In the genomic region with DNA sequence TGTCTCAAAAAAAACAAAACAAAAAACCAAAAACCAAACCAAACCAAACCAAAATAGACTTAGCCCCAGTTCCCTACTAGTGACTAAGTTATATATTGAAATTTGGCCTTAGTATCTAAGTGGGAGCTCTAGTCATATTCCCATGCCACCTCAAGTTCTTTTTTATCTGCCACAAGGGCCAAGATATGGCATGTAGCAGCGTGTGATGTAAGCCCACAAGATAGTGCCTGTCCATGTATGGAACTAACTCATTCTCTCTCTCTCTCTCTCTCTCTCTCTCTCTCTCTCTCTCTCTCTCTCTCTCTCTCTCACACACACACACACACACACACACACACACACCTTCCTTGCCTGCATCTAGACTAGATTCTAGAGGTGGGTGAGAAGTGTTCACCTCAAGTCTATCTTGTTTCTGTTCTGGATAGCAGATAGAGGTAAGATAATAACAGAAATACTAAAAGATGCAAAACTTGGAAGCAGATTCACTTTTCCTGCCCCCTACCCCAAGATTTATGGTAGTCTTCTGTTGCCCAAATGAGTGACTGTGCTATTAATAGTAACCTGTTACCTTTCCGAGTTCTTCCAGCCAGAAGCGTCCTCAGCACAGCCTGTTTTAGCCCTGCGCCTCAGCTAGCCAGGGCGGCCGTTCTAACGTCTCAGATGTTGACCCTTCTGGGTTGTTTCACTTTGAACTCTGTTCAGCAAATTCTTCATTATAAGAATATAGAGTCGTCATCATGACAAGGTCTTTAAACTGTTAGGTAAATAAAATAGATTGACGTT, we compare ENCODE assay signal across 18 mouse cellular contexts. TPM values are rescaled to one million over a fixed set of nuclear protein-coding genes. Genes with fewer than 3 reads are reported as not detected.
DNase-seq lines count a peak whose midpoint lies in the region; ATAC-seq and TF ChIP-seq lines count a peak whose summit lies in the region.
"Had no signal": no experiment of that assay in that cellular context is flagged by ENCODE, and none has a peak within 500 bp of the region (broad histone marks: within the 10 kb centered on the region; RNA-seq: fewer than 3 reads in every experiment).

No protein-coding gene starts in this region.

- no peak overlapping the region for H3K9ac ChIP-seq in liver, embryonic 12.5 days
- no peak overlapping the region for H3K9ac ChIP-seq in liver, postnatal 0 days (replicated peaks)
- no peak overlapping the region for H3K9ac ChIP-seq in heart, embryonic 16.5 days (ENCODE audit: low read length)
- H3K9ac ChIP-seq: forebrain, embryonic 12.5 days; limb, embryonic 13.5 days; lung, embryonic 14.5 days had no signal

- TF ChIP-seq EP300 in liver, postnatal 0 days (IDR thresholded peaks at IDR 0.05; ENCODE audit: low read depth) = no peak

- WGBS in liver, embryonic 12.5 days (ENCODE audit: insufficient replicate concordance) = 61% methylated on average over 9 of the region's 9 CpGs
- WGBS in liver, postnatal 0 days (ENCODE audit: insufficient replicate concordance) = 76% methylated on average over 9 of the region's 9 CpGs
- WGBS in heart, embryonic 16.5 days = 42% methylated on average over 9 of the region's 9 CpGs
- 97% methylated on average over 9 of the region's 9 CpGs for WGBS in macrophage (ENCODE audit: missing documents)

- ATAC-seq in liver, embryonic 12.5 days = no peak
- ATAC-seq in liver, postnatal 0 days = no peak
- peak; percentile 65; the same call in 1 of the 2 replicates for ATAC-seq in heart, embryonic 16.5 days (replicated peaks; ENCODE audit: extremely low read depth, insufficient read depth, low FRiP score)
- no peak for ATAC-seq in granulocyte monocyte progenitor cell, adult 5-6 weeks (replicated peaks; ENCODE audit: poor library complexity, severe bottlenecking)
- ATAC-seq: hindbrain, embryonic 16.5 days; intestine, embryonic 16.5 days had no signal

- peak overlapping the region; percentile 10; the same call in 1 of the 2 replicates for H3K4me2 ChIP-seq in liver, embryonic 12.5 days
- H3K4me2 ChIP-seq in liver, postnatal 0 days (ENCODE audit: low read depth, low read length) = no peak overlapping the region
- H3K4me2 ChIP-seq in heart, embryonic 16.5 days (ENCODE audit: low read depth, low read length) = peak overlapping the region; percentile 37
- H3K4me2 ChIP-seq: forebrain, embryonic 12.5 days; limb, embryonic 13.5 days; lung, embryonic 14.5 days had no signal

- TF ChIP-seq CTCF in gastrocnemius, adult 2 months (IDR thresholded peaks at IDR 0.05) = no peak
- TF ChIP-seq CTCF in liver, postnatal 0 days (IDR thresholded peaks at IDR 0.05; ENCODE audit: low read depth) = no peak

- no peaks in the 10 kb centered on the region for H3K36me3 ChIP-seq in liver, embryonic 12.5 days
- peaks cover 3% of the 10 kb centered on the region; the same call in 1 of the 2 replicates for H3K36me3 ChIP-seq in liver, postnatal 0 days (replicated peaks; ENCODE audit: insufficient read depth, low read length)
- no peaks in the 10 kb centered on the region for H3K36me3 ChIP-seq in heart, embryonic 16.5 days (ENCODE audit: control insufficient read depth, insufficient read depth)
- H3K36me3 ChIP-seq in macrophage (ENCODE audit: inconsistent target) = peaks cover 5% of the 10 kb centered on the region; the same call in 1 of the 2 replicates
- H3K36me3 ChIP-seq: forebrain, embryonic 12.5 days; limb, embryonic 13.5 days; midbrain, embryonic 10.5 days had no signal

- intact Hi-C loops in gastrocnemius, adult 2 months (cut with DNase I) = no loop called here
- intact Hi-C loops in left cerebral cortex, postnatal 4 days (cut with DNase I) = no loop called here

- DNase-seq in gastrocnemius, adult 2 months = peak; percentile 79
- DNase-seq in gastrocnemius, postnatal 4 days (ENCODE audit: low spot score in 2 of 2) = no peak
- no peak for DNase-seq in liver, postnatal 0 days
- no peak for DNase-seq in left cerebral cortex, postnatal 4 days
- DNase-seq: cerebellum, adult 2 months; kidney, postnatal 36 days; lung, embryonic 14.5 days; lung, postnatal 4 days; retina, postnatal 1 day had no signal

- peak overlapping the region; percentile 63 for H3K4me3 ChIP-seq in gastrocnemius, adult 2 months
- H3K4me3 ChIP-seq in liver, embryonic 12.5 days = no peak overlapping the region
- no peak overlapping the region for H3K4me3 ChIP-seq in liver, postnatal 0 days (ENCODE audit: low read depth, low read length)
- H3K4me3 ChIP-seq in heart, embryonic 16.5 days (ENCODE audit: low read length) = no peak overlapping the region
- H3K4me3 ChIP-seq in macrophage (ENCODE audit: inconsistent target) = no peak overlapping the region
- H3K4me3 ChIP-seq: forebrain, embryonic 12.5 days; limb, embryonic 13.5 days; midbrain, embryonic 10.5 days had no signal

- H3K27ac ChIP-seq in gastrocnemius, adult 2 months = peak overlapping the region; percentile 92
- peak overlapping the region; percentile 84 for H3K27ac ChIP-seq in liver, embryonic 12.5 days
- H3K27ac ChIP-seq in liver, postnatal 0 days (ENCODE audit: low read depth) = no peak overlapping the region
- H3K27ac ChIP-seq in heart, embryonic 16.5 days (ENCODE audit: low read length) = peak overlapping the region; percentile 12; the same call in 1 of the 2 replicates
- peak overlapping the region; percentile 96 for H3K27ac ChIP-seq in macrophage
- H3K27ac ChIP-seq: forebrain, embryonic 12.5 days; limb, embryonic 13.5 days; midbrain, embryonic 10.5 days had no signal

- H3K4me1 ChIP-seq in liver, embryonic 12.5 days = peaks cover 82% of the 10 kb centered on the region
- 0 out of 2 replicates have a peak, but pooled peaks cover 3% of the 10 kb centered on the region for H3K4me1 ChIP-seq in liver, postnatal 0 days (ENCODE audit: insufficient read depth)
- peaks cover 3% of the 10 kb centered on the region for H3K4me1 ChIP-seq in heart, embryonic 16.5 days (ENCODE audit: control insufficient read depth, insufficient read depth, low read length)
- H3K4me1 ChIP-seq: forebrain, embryonic 12.5 days; limb, embryonic 13.5 days had no signal

- no peaks in the 10 kb centered on the region for H3K27me3 ChIP-seq in liver, embryonic 12.5 days (replicated peaks)
- H3K27me3 ChIP-seq in liver, postnatal 0 days (ENCODE audit: insufficient read depth, low read length) = no peaks in the 10 kb centered on the region
- no peaks in the 10 kb centered on the region for H3K27me3 ChIP-seq in heart, embryonic 16.5 days (ENCODE audit: control insufficient read depth, insufficient read depth, low read length)
- H3K27me3 ChIP-seq: forebrain, embryonic 12.5 days; limb, embryonic 13.5 days had no signal

- H3K79me2 ChIP-seq in macrophage (ENCODE audit: inconsistent target) = no peaks in the 10 kb centered on the region

- no peaks in the 10 kb centered on the region for H3K9me3 ChIP-seq in liver, embryonic 12.5 days (replicated peaks)
- H3K9me3 ChIP-seq in liver, postnatal 0 days (ENCODE audit: low read length) = no peaks in the 10 kb centered on the region
- no peaks in the 10 kb centered on the region for H3K9me3 ChIP-seq in heart, embryonic 16.5 days (replicated peaks; ENCODE audit: control insufficient read depth, low read length)
- H3K9me3 ChIP-seq: forebrain, embryonic 12.5 days; limb, embryonic 13.5 days; midbrain, embryonic 10.5 days had no signal

RNA-seq across cellular contexts. Expression of gene Nmrk1, which starts 16.2 kb away (rescaled TPM):
- total RNA-seq in gastrocnemius, adult 2 months (2021) = 1 to 10 TPM; 2.8 to 3.3 TPM
- 1 to 10 TPM; 5.6 to 5.9 TPM for total RNA-seq in gastrocnemius, postnatal 4 days (2021)
- polyA plus RNA-seq in liver, embryonic 12.5 days (2016; fragmentation: Nextera tagmentation; extraction: Ambion mirVana) = 6.3 and 7.2 TPM in 2 replicates
- polyA plus RNA-seq in liver, postnatal 0 days (2015; fragmentation: Nextera tagmentation; extraction: Ambion mirVana) = 10.9 and 12.6 TPM in 2 replicates
- 8.0 and 8.3 TPM in 2 replicates for polyA plus RNA-seq in heart, embryonic 16.5 days (2015; fragmentation: Nextera tagmentation; extraction: Ambion mirVana)
- 100 to 1,000 TPM in 4 of 26 experiments, 10 to 100 TPM in 22; 13.6 to 128 (median 43.0) TPM for total RNA-seq in macrophage (2018; cell fraction: chromatin; rRNA removed)
- total RNA-seq in macrophage (2018; cell fraction: cytosol; rRNA removed) = 10 to 100 TPM in 18 of 26 experiments, 1 to 10 TPM in 8; 5.3 to 26.5 (median 12.8) TPM
- total RNA-seq in macrophage (2018; cell fraction: nucleus; rRNA removed) = 100 to 1,000 TPM in 1 of 26 experiments, 10 to 100 TPM in 25; 11.7 to 114 (median 31.0) TPM
- 16.2 to 41.4 TPM (median 17.9 TPM) in 3 replicates for polyA plus RNA-seq in macrophage (2018)
- total RNA-seq in granulocyte monocyte progenitor cell, adult 5-6 weeks (2014; fragmentation: Nextera tagmentation) = 6.6 and 14.9 TPM in 2 replicates
- total RNA-seq in granulocyte monocyte progenitor cell, adult 5-6 weeks (2017) = 2.0 and 15.9 TPM in 2 replicates
- total RNA-seq in left cerebral cortex, postnatal 4 days (2021) = 1 to 10 TPM; 3.2 to 5.1 TPM

RNA-seq across cellular contexts. Expression of gene Ostf1, which starts 16.3 kb away (rescaled TPM):
- total RNA-seq in gastrocnemius, adult 2 months (2021) = 10 to 100 TPM; 20.6 to 21.6 TPM
- 10 to 100 TPM; 39.9 to 42.2 TPM for total RNA-seq in gastrocnemius, postnatal 4 days (2021)
- 60.8 and 65.1 TPM in 2 replicates for polyA plus RNA-seq in liver, embryonic 12.5 days (2016; fragmentation: Nextera tagmentation; extraction: Ambion mirVana)
- polyA plus RNA-seq in liver, postnatal 0 days (2015; fragmentation: Nextera tagmentation; extraction: Ambion mirVana) = 87.5 and 93.7 TPM in 2 replicates
- polyA plus RNA-seq in heart, embryonic 16.5 days (2015; fragmentation: Nextera tagmentation; extraction: Ambion mirVana) = 89.5 and 94.1 TPM in 2 replicates
- 100 to 1,000 TPM in 20 of 26 experiments, 10 to 100 TPM in 6; 48.7 to 282 (median 168) TPM for total RNA-seq in macrophage (2018; cell fraction: chromatin; rRNA removed)
- total RNA-seq in macrophage (2018; cell fraction: cytosol; rRNA removed) = 100 to 1,000 TPM; 397 to 624 (median 488) TPM
- 100 to 1,000 TPM in 24 of 26 experiments, 10 to 100 TPM in 2; 89.5 to 224 (median 144) TPM for total RNA-seq in macrophage (2018; cell fraction: nucleus; rRNA removed)
- polyA plus RNA-seq in macrophage (2018) = 515 to 693 TPM (median 583 TPM) in 3 replicates
- 139 and 152 TPM in 2 replicates for total RNA-seq in granulocyte monocyte progenitor cell, adult 5-6 weeks (2014; fragmentation: Nextera tagmentation)
- total RNA-seq in granulocyte monocyte progenitor cell, adult 5-6 weeks (2017) = 208 and 230 TPM in 2 replicates
- 10 to 100 TPM; 19.3 to 21.1 TPM for total RNA-seq in left cerebral cortex, postnatal 4 days (2021)

RNA-seq across cellular contexts. Expression of gene Carnmt1, which starts 22.6 kb away (rescaled TPM):
- 100 to 1,000 TPM; 130 to 135 TPM for total RNA-seq in gastrocnemius, adult 2 months (2021)
- total RNA-seq in gastrocnemius, postnatal 4 days (2021) = 10 to 100 TPM; 27.7 to 28.0 TPM
- polyA plus RNA-seq in liver, embryonic 12.5 days (2016; fragmentation: Nextera tagmentation; extraction: Ambion mirVana) = 45.4 and 46.8 TPM in 2 replicates
- 13.2 and 15.5 TPM in 2 replicates for polyA plus RNA-seq in liver, postnatal 0 days (2015; fragmentation: Nextera tagmentation; extraction: Ambion mirVana)
- polyA plus RNA-seq in heart, embryonic 16.5 days (2015; fragmentation: Nextera tagmentation; extraction: Ambion mirVana) = 23.3 and 25.5 TPM in 2 replicates
- total RNA-seq in macrophage (2018; cell fraction: chromatin; rRNA removed) = 10 to 100 TPM in 11 of 26 experiments, 1 to 10 TPM in 15; 1.2 to 24.0 (median 7.4) TPM
- 10 to 100 TPM; 10.2 to 24.7 (median 14.6) TPM for total RNA-seq in macrophage (2018; cell fraction: cytosol; rRNA removed)
- total RNA-seq in macrophage (2018; cell fraction: nucleus; rRNA removed) = 10 to 100 TPM in 12 of 26 experiments, 1 to 10 TPM in 14; 5.0 to 28.0 (median 9.5) TPM
- 11.1 to 21.8 TPM (median 21.2 TPM) in 3 replicates for polyA plus RNA-seq in macrophage (2018)
- total RNA-seq in granulocyte monocyte progenitor cell, adult 5-6 weeks (2014; fragmentation: Nextera tagmentation) = 22.6 and 29.8 TPM in 2 replicates
- 24.1 and 58.0 TPM in 2 replicates for total RNA-seq in granulocyte monocyte progenitor cell, adult 5-6 weeks (2017)
- total RNA-seq in left cerebral cortex, postnatal 4 days (2021) = 10 to 100 TPM; 10.4 to 13.0 TPM
